Mouse (Mus musculus): ENCODE measurements around the gene Fahd2a.

DNA sequence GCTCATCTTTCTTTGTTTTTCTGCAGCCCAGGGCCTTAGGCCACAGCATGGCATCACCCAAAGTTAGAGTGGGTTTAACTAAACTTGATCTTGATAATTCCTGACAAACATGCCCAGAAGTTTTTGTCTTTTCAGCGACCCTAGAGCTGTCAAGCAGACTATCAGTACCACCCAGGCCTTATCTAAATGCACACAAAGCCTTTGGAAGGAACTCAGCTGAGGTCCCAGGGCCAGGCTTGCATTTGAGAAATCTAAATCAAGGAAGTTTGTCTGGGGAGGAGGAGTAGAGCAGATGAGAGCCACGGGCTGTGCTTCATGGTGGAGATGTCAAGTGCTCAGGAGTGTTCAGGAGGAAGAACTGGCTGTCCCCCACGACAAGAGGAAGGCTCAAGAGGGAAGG lies 2.5 kb upstream of the Fahd2a start:
- TF ChIP-seq USF1 (IDR thresholded peaks at IDR 0.05; ENCODE audit: low read depth) (no peak), SRF (IDR thresholded peaks at IDR 0.05; ENCODE audit: control insufficient read depth, insufficient read length, low read depth) (no peak), POLR2A (IDR thresholded peaks at IDR 0.05; ENCODE audit: insufficient read length, low read depth) (no peak)

Measured in myocyte (in vitro differentiated cells).